Mouse (Mus musculus): ENCODE results near the gene BC034090. TPM values are rescaled to one million over a fixed set of nuclear protein-coding genes. Genes with fewer than 3 reads are reported as not detected.

The BC034090 gene
- polyA plus RNA-seq, 2 experiments, result 5.6 to 28.0 TPM

- Histone ChIP-seq H3K27me3 (ENCODE audit: control insufficient read depth, insufficient read depth, low read length) (no peaks in the 10 kb centered on the region), H3K9me3 (ENCODE audit: control insufficient read depth, low read length) (no peaks in the 10 kb centered on the region), H3K9ac (ENCODE audit: low read depth, low read length, severe bottlenecking) (no peak overlapping the region), H3K4me3 (replicated peaks; ENCODE audit: low read length) (no peak overlapping the region), H3K27ac (replicated peaks; ENCODE audit: low read depth, low read length) (0 out of 2 replicates have a peak overlapping the region, but pooled peaks have one; percentile 13), H3K4me2 (replicated peaks; ENCODE audit: low read depth, low read length, severe bottlenecking) (no peak overlapping the region), H3K4me1 (ENCODE audit: control insufficient read depth, insufficient read depth, low read length) (0 out of 2 replicates have a peak, but pooled peaks cover 3% of the 10 kb centered on the region), H3K36me3 (ENCODE audit: control insufficient read depth, insufficient read depth, low read length) (peaks cover 68% of the 10 kb centered on the region)
- no peak for TF ChIP-seq POLR2A (IDR thresholded peaks at IDR 0.05; ENCODE audit: borderline replicate concordance, extremely low read depth, insufficient read depth, insufficient read length)
- WGBS, result 56% methylated on average over 15 of the region's 15 CpGs
- DNase-seq (ENCODE audit: low spot score), result no peak
- ATAC-seq (ENCODE audit: low FRiP score, low read depth), result no peak
Measured at GRCm38 (mm10) chr1:155192805-155193368, 51.4 kb downstream of the BC034090 start.

GRCm38 (mm10) chr1:155191671-155192070, 52.6 kb downstream of the BC034090 start:
- 74% methylated on average over 2 of the region's 2 CpGs for WGBS
- no peaks in the 10 kb centered on the region for H3K27me3 ChIP-seq (ENCODE audit: control insufficient read depth, insufficient read depth, low read length)
- H3K36me3 ChIP-seq (ENCODE audit: control insufficient read depth, insufficient read depth, low read length), result peaks cover 63% of the 10 kb centered on the region
- no peaks in the 10 kb centered on the region for H3K9me3 ChIP-seq (ENCODE audit: control insufficient read depth, low read length)
- H3K4me3 ChIP-seq (replicated peaks; ENCODE audit: low read length), result no peak overlapping the region
- no peak for DNase-seq (ENCODE audit: low spot score)
- no peak overlapping the region for H3K27ac ChIP-seq (replicated peaks; ENCODE audit: low read depth, low read length)
- 0 out of 2 replicates have a peak, but pooled peaks cover 3% of the 10 kb centered on the region for H3K4me1 ChIP-seq (ENCODE audit: control insufficient read depth, insufficient read depth, low read length)
- H3K4me2 ChIP-seq (replicated peaks; ENCODE audit: low read depth, low read length, severe bottlenecking), result no peak overlapping the region
- H3K9ac ChIP-seq (ENCODE audit: low read depth, low read length, severe bottlenecking), result no peak overlapping the region
- no peak for ATAC-seq (ENCODE audit: low FRiP score, low read depth)
- no peak for TF ChIP-seq POLR2A (IDR thresholded peaks at IDR 0.05; ENCODE audit: borderline replicate concordance, extremely low read depth, insufficient read depth, insufficient read length)

- 91% methylated on average over 8 of the region's 8 CpGs for WGBS
- no peak overlapping the region for H3K4me2 ChIP-seq (replicated peaks; ENCODE audit: low read depth, low read length, severe bottlenecking)
- no peaks in the 10 kb centered on the region for H3K27me3 ChIP-seq (ENCODE audit: control insufficient read depth, insufficient read depth, low read length)
- no peak overlapping the region for H3K27ac ChIP-seq (replicated peaks; ENCODE audit: low read depth, low read length)
- peaks cover 66% of the 10 kb centered on the region for H3K36me3 ChIP-seq (ENCODE audit: control insufficient read depth, insufficient read depth, low read length)
- H3K4me1 ChIP-seq (ENCODE audit: control insufficient read depth, insufficient read depth, low read length), result 0 out of 2 replicates have a peak, but pooled peaks cover 3% of the 10 kb centered on the region
- no peak overlapping the region for H3K4me3 ChIP-seq (replicated peaks; ENCODE audit: low read length)
- no peak for TF ChIP-seq POLR2A (IDR thresholded peaks at IDR 0.05; ENCODE audit: borderline replicate concordance, extremely low read depth, insufficient read depth, insufficient read length)
- no peak for DNase-seq (ENCODE audit: low spot score)
- no peak overlapping the region for H3K9ac ChIP-seq (ENCODE audit: low read depth, low read length, severe bottlenecking)
- ATAC-seq (ENCODE audit: low FRiP score, low read depth), result no peak
- H3K9me3 ChIP-seq (ENCODE audit: control insufficient read depth, low read length), result no peaks in the 10 kb centered on the region
Measured at GRCm38 (mm10) chr1:155191219-155191618, 53.0 kb downstream of the BC034090 start.

- peaks cover 53% of the 10 kb centered on the region for H3K36me3 ChIP-seq (ENCODE audit: control insufficient read depth, insufficient read depth, low read length)
- H3K27ac ChIP-seq (replicated peaks; ENCODE audit: low read depth, low read length), result no peak overlapping the region
- no peaks in the 10 kb centered on the region for H3K9me3 ChIP-seq (ENCODE audit: control insufficient read depth, low read length)
- no peak overlapping the region for H3K4me3 ChIP-seq (replicated peaks; ENCODE audit: low read length)
- H3K4me2 ChIP-seq (replicated peaks; ENCODE audit: low read depth, low read length, severe bottlenecking), result no peak overlapping the region
- WGBS, result 91% methylated on average over 4 of the region's 4 CpGs
- H3K4me1 ChIP-seq (ENCODE audit: control insufficient read depth, insufficient read depth, low read length), result 0 out of 2 replicates have a peak, but pooled peaks cover 3% of the 10 kb centered on the region
- DNase-seq (ENCODE audit: low spot score) (no peak), ATAC-seq (ENCODE audit: low FRiP score, low read depth) (no peak)
- no peaks in the 10 kb centered on the region for H3K27me3 ChIP-seq (ENCODE audit: control insufficient read depth, insufficient read depth, low read length)
- no peak for TF ChIP-seq POLR2A (IDR thresholded peaks at IDR 0.05; ENCODE audit: borderline replicate concordance, extremely low read depth, insufficient read depth, insufficient read length)
- H3K9ac ChIP-seq (ENCODE audit: low read depth, low read length, severe bottlenecking), result no peak overlapping the region
Measured at GRCm38 (mm10) chr1:155188656-155189055, 55.6 kb downstream of the BC034090 start.

GRCm38 (mm10) chr1:155184191-155184590, 60.1 kb downstream of the BC034090 start:
- Histone ChIP-seq H3K27ac (replicated peaks; ENCODE audit: low read depth, low read length) (no peak overlapping the region), H3K4me1 (ENCODE audit: control insufficient read depth, insufficient read depth, low read length) (no peaks in the 10 kb centered on the region), H3K4me2 (replicated peaks; ENCODE audit: low read depth, low read length, severe bottlenecking) (no peak overlapping the region), H3K9me3 (ENCODE audit: control insufficient read depth, low read length) (no peaks in the 10 kb centered on the region), H3K4me3 (replicated peaks; ENCODE audit: low read length) (no peak overlapping the region), H3K27me3 (ENCODE audit: control insufficient read depth, insufficient read depth, low read length) (no peaks in the 10 kb centered on the region), H3K36me3 (ENCODE audit: control insufficient read depth, insufficient read depth, low read length) (peaks cover 43% of the 10 kb centered on the region), H3K9ac (ENCODE audit: low read depth, low read length, severe bottlenecking) (no peak overlapping the region)
- WGBS, result 84% methylated on average over 3 of the region's 3 CpGs
- no peak for DNase-seq (ENCODE audit: low spot score)
- no peak for ATAC-seq (ENCODE audit: low FRiP score, low read depth)
- TF ChIP-seq POLR2A (IDR thresholded peaks at IDR 0.05; ENCODE audit: borderline replicate concordance, extremely low read depth, insufficient read depth, insufficient read length), result no peak

All from limb, embryonic 14.5 days (tissue).